Mouse (Mus musculus) bone marrow macrophage, adult 2 months (primary cell): ENCODE measurements around the gene Wdr54. TPM values are rescaled to one million over a fixed set of nuclear protein-coding genes. Genes with fewer than 3 reads are reported as not detected.

Experiments
- H3K27ac ChIP-seq: 2 replicates; pipeline ENCODE4 v1.5.1; 2012; ENCODE audit warnings: low read depth, low read length; ENCODE audit not compliant: insufficient read depth
- H3K4me1 ChIP-seq: 2 replicates; pipeline ENCODE4 v1.6.1; 2012; ENCODE audit warnings: low read length; ENCODE audit not compliant: control insufficient read depth, insufficient read depth
- H3K4me3 ChIP-seq: 2 replicates; pipeline ENCODE4 v1.5.1; 2012; ENCODE audit warnings: mild to moderate bottlenecking, low read length, moderate library complexity; ENCODE audit not compliant: insufficient read depth
- CTCF ChIP-seq: IDR thresholded peaks from 2 replicates; pipeline ENCODE4 v1.5.1; 2012; ENCODE audit warnings: low read depth, mild to moderate bottlenecking, low read length, moderate library complexity
- POLR2A ChIP-seq: IDR thresholded peaks from 2 replicates; pipeline ENCODE4 v1.6.1; 2012; ENCODE audit warnings: mild to moderate bottlenecking, low read depth, low read length, borderline replicate concordance
- polyA plus RNA-seq: library from polyadenylated mRNA; stranded (reverse); fragments of >200 nt; gene quantifications from 2 replicates; pipeline ENCODE4 v1.2.4, GENCODE M21; 2012; ENCODE audit not compliant: missing spikeins, insufficient read depth, insufficient read length

Gene Wdr54
- polyA plus RNA-seq, 1 experiment = 1.5 TPM

DNA sequence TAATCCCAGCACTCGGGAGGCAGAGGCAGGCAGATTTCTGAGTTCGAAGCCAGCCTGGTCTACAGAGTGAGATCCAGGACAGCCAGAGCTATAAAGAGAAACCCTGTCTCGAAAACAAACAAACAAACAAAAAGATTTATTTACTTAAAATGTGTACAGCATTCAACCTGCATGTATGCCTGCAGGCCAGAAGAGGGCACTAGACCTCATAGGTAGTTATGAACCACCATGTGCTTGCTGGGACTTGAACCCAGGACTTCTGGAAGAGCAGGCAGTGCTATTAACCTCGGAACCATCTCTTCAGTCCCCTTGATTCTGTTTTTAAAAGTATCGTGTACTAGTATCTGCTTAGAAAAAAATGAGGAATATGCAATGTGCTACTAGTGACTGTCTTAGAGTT lies 28.8 kb downstream of the Wdr54 start:
- Histone ChIP-seq H3K4me1 (peaks cover 21% of the 10 kb centered on the region), H3K27ac (no peak overlapping the region), H3K4me3 (no peak overlapping the region)
- no peak for TF ChIP-seq POLR2A
- TF ChIP-seq CTCF = no peak

- 0 out of 2 replicates have a peak within 1 kb of the TSS, but pooled peaks have one; percentile 22 for H3K27ac ChIP-seq
- H3K4me3 ChIP-seq = peak within 1 kb of the TSS; percentile 85
- peaks cover 9% of the 10 kb centered on the region for H3K4me1 ChIP-seq
- no peak for TF ChIP-seq CTCF
- TF ChIP-seq POLR2A = no peak
These were observed 30.9 kb downstream of the Wdr54 start, which contains the start of gene Ino80b for GRCm38 (mm10) chr6:83125331-83125730. Ino80b (minus strand) TSS chr6:83125431.

DNA sequence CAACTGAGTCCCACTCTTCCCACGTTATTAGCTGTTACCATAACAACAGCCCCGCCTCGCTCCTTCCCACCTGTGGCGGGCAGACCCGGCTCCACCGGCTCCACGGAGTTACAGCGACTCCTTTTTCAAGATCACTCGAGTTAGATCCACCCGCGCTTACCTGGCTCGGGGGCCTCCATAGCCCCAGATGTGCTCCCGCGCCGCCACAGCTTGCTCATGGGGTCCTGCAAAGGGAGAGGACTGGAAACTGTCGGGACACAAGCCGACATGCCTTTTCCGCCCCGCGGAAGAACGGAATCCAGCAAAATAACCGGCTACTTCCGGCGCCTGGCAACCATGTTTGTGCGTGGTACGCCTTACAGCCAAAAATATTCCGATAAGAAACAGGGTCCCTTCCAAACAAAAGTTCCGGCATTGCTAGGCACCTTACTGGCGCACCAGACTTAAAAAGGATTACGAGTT lies 31.3 kb downstream of the Wdr54 start:
- TF ChIP-seq POLR2A = no peak
- H3K27ac ChIP-seq = 0 out of 2 replicates have a peak overlapping the region, but pooled peaks have one; percentile 22
- peaks cover 9% of the 10 kb centered on the region for H3K4me1 ChIP-seq
- peak overlapping the region; percentile 85 for H3K4me3 ChIP-seq

GRCm38 (mm10) chr6:83122961-83123360 lies 33.2 kb downstream of the Wdr54 start:
- peaks cover 13% of the 10 kb centered on the region for H3K4me1 ChIP-seq
- H3K27ac ChIP-seq = no peak overlapping the region

DNA sequence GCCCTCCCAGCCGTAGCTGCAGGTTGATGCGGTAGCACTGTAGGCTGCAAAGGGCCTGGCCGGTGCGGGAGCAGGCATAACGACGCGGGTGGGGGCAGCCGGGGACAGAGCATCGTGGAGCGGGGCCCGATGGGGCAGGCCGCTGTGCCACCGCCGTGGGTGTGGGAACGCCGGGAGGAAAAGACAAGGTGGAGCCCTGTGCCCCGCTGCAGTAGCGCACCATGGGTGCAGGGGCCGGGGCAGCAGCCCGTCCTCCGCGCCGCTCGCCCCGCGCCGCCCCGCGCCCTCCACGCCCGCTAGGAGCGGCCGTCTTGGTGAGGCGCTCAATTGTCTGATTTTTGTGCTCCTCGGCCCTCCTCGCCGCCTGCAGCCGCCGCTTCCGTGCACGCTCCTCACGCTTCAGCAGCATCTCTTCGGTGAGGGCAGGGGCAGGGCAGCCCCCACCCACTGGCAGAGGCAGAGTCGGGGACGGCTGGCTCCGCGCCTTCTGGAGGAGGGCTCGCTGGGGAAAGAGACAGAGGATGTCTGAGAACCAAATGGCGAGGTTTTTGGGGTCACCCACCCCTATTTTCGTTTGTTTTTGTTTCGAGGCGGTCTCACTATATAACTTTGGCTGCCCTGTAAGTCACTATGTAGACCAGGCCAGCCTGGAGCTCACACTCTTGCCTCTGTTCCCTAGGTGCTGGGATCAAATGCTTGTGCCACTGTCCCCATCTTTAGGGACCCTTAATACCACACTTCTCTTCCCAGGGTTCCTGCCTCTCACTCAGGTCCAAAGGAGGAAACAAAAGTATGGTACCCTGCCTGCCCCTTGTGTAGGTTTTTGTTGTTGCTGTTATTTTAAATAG lies 34.1 kb downstream of the Wdr54 start:
- TF ChIP-seq POLR2A = no peak
- no peak for TF ChIP-seq CTCF
- Histone ChIP-seq H3K4me1 (peaks cover 13% of the 10 kb centered on the region), H3K27ac (peak overlapping the region; percentile 25; the same call in 1 of the 2 replicates)

More at GRCm38 (mm10) chr6:83122961-83123360, 33.2 kb downstream of the Wdr54 start:
- no peak for TF ChIP-seq POLR2A
- no peak overlapping the region for H3K4me3 ChIP-seq

GRCm38 (mm10) chr6:83120930-83121862 lies 35.0 kb downstream of the Wdr54 start, which contains the start of gene Wbp1:
Wbp1 (minus strand) TSS chr6:83121559.
- Histone ChIP-seq H3K27ac (peak within 1 kb of the TSS; percentile 40), H3K4me1 (peaks cover 20% of the 10 kb centered on the region)

More for the DNA sequence above, 34.1 kb downstream of the Wdr54 start:
- H3K4me3 ChIP-seq = peak overlapping the region; percentile 64

GRCm38 (mm10) chr6:83119734-83120051 lies 36.5 kb downstream of the Wdr54 start:
- Histone ChIP-seq H3K27ac (no peak overlapping the region), H3K4me3 (no peak overlapping the region), H3K4me1 (peaks cover 20% of the 10 kb centered on the region)
- TF ChIP-seq POLR2A (no peak), CTCF (no peak)

More at GRCm38 (mm10) chr6:83120930-83121862, 35.0 kb downstream of the Wdr54 start, which contains the start of gene Wbp1:
- TF ChIP-seq CTCF (no peak), POLR2A (no peak)
- H3K4me3 ChIP-seq = peak within 1 kb of the TSS; percentile 67

DNA sequence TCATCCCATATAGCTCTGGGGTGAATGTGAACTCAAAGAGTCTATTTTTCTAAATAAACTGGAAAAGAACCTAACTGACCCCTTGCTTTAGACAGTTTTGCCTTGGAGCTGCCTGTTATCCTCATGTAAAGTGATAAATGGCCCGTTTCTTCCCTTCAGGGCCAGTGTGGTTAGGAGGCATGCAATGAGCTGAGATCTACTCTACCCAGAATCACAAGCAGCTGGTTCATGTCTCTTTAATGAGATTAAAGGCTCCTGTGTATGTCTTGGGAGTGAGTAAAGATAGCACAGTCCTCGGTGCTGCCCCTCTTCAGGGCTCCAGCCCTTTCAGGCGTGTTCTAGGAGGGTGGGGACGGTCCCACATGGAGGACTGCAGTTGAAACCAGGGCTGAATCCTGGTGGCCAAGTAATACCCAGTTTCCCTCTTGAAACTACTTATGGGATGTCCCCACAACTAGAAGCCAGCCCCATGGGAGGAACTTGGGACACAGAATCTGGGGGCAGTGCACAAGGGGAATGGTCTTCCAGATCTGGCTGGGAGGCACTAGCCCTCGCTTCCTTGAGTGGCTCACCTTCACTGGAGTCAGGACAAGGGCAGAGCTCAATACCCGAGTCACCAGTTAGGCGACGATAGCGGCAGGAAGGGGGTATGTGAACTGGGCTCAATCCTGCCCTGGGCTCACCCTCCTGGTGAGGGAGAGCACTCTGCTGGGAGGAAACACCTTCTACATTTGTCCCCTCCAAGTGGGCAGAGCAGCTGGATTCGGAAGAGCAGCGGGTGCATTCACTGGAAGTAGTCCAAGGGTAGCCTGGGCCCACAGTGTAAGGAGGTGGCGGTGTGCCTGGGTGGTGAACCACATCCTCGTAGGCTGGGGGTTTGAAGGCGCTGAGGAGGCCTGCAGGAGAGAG lies 37.1 kb downstream of the Wdr54 start:
- TF ChIP-seq CTCF (no peak), POLR2A (no peak)
- H3K4me3 ChIP-seq = no peak overlapping the region
- H3K4me1 ChIP-seq = peaks cover 22% of the 10 kb centered on the region
- no peak overlapping the region for H3K27ac ChIP-seq

DNA sequence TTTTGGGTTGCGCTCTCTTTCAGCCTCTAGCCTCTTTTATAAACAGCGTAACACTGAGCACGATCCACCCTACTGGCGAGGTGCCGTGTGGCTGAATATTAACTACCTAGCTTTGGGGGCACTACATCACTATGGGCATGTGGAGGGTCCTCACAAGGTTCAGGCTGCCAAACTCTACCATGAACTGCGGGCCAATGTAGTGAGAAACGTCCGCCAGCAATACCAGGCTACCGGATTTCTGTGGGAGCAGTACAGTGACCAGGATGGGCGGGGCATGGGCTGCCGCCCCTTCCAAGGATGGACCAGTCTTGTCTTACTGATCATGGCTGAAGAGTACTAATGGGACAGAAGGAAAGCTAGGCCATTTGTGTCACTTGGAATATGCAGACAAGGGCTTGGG lies 37.8 kb downstream of the Wdr54 start:
- no peak overlapping the region for H3K27ac ChIP-seq
- TF ChIP-seq POLR2A (no peak), CTCF (no peak)
- no peak overlapping the region for H3K4me3 ChIP-seq
- H3K4me1 ChIP-seq = peaks cover 21% of the 10 kb centered on the region
